In the genomic region with DNA sequence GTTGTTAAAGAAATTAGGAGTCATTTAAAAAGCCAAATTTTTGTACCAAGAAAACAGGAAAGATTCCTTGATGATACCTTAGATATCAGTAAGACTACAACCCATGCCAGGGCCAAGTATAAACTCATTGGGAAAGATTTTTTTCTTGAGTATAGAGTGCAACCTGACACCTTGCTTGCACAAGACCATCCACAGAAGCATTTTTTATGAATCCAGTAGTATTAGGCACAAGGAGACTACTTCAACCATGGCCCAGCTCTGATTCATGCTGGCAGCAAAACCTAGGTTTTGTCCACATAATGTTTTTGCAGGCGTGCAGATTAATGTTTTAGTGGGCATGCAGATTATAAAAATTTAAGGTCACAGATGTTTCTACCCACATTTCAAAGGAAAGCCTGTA, we compare ENCODE assay signal across 34 mouse cellular contexts. TPM values are rescaled to one million over a fixed set of nuclear protein-coding genes. Genes with fewer than 3 reads are reported as not detected.
DNase-seq lines count a peak whose midpoint lies in the region; ATAC-seq lines count a peak whose summit lies in the region.
"Had no signal": no experiment of that assay in that cellular context is flagged by ENCODE, and none has a peak within 500 bp of the region (broad histone marks: within the 10 kb centered on the region; RNA-seq: fewer than 3 reads in every experiment).

No protein-coding gene starts in this region.

- H3K4me2 ChIP-seq in intestine, embryonic 15.5 days (replicated peaks), result no peak overlapping the region
- H3K4me2 ChIP-seq: embryonic facial prominence, embryonic 13.5 days; forebrain, embryonic 13.5 days; heart, embryonic 11.5 days; hindbrain, embryonic 12.5 days; limb, embryonic 13.5 days; liver, embryonic 12.5 days had no signal

- DNase-seq in adrenal gland, postnatal 14 days, result peak; percentile 24
- no peak for DNase-seq in adrenal gland, adult 2 months
- DNase-seq in urinary bladder, postnatal 14 days (ENCODE audit: low spot score), result peak; percentile 7
- no peak for DNase-seq in urinary bladder, postnatal 25 days (ENCODE audit: low spot score)
- peak; percentile 70 for DNase-seq in fibroblast of lung, adult 2 months (ENCODE audit: low read depth)
- no peak for DNase-seq in embryo, embryonic 9.5 days (ENCODE audit: extremely low spot score)
- no peak for DNase-seq in thymus, postnatal 25 days
- DNase-seq: B cell, adult 2 months; cerebellum, adult 11 months; cerebellum, adult 9-10 months; cerebellum, postnatal 36 days; gastrocnemius, postnatal 14 days; heart, adult 11 months; heart, postnatal 36 days; kidney, adult 9 months; kidney, postnatal 10 days; liver, postnatal 0 days; midbrain, embryonic 14.5 days; right cerebral cortex, postnatal 25 days; spleen, adult 18-20 months; thymus, postnatal 4 days had no signal

- H3K9me3 ChIP-seq in intestine, embryonic 15.5 days, result no peaks in the 10 kb centered on the region
- H3K9me3 ChIP-seq: embryonic facial prominence, embryonic 13.5 days; forebrain, embryonic 13.5 days; hindbrain, embryonic 12.5 days; limb, embryonic 13.5 days; liver, embryonic 12.5 days had no signal

- no peaks in the 10 kb centered on the region for H3K27me3 ChIP-seq in intestine, embryonic 15.5 days (replicated peaks)
- H3K27me3 ChIP-seq: CH12.LX; embryonic facial prominence, embryonic 13.5 days; forebrain, embryonic 13.5 days; hindbrain, embryonic 12.5 days; limb, embryonic 13.5 days; liver, embryonic 12.5 days; Patski had no signal

- no peak overlapping the region for H3K27ac ChIP-seq in intestine, embryonic 15.5 days
- H3K27ac ChIP-seq: embryonic facial prominence, embryonic 13.5 days; forebrain, embryonic 13.5 days; hindbrain, embryonic 12.5 days; hindbrain, postnatal 0 days; limb, embryonic 13.5 days; liver, embryonic 12.5 days; macrophage had no signal

- ATAC-seq in intestine, embryonic 15.5 days, result no peak
- ATAC-seq: forebrain, embryonic 13.5 days; hindbrain, postnatal 0 days; intestine, postnatal 0 days; liver, embryonic 12.5 days; liver, postnatal 0 days; Patski had no signal

- H3K9ac ChIP-seq in intestine, embryonic 15.5 days, result no peak overlapping the region
- H3K9ac ChIP-seq: embryonic facial prominence, embryonic 13.5 days; forebrain, embryonic 13.5 days; hindbrain, embryonic 12.5 days; limb, embryonic 13.5 days; liver, embryonic 12.5 days; liver, postnatal 0 days had no signal

- WGBS in intestine, embryonic 15.5 days, result 54% methylated on average over 1 of the region's 1 CpGs

- no peaks in the 10 kb centered on the region for H3K36me3 ChIP-seq in intestine, embryonic 15.5 days
- H3K36me3 ChIP-seq: embryonic facial prominence, embryonic 13.5 days; hindbrain, embryonic 12.5 days; liver, embryonic 12.5 days had no signal

- no peaks in the 10 kb centered on the region for H3K4me1 ChIP-seq in intestine, embryonic 15.5 days (replicated peaks)
- H3K4me1 ChIP-seq: embryonic facial prominence, embryonic 13.5 days; forebrain, embryonic 13.5 days; hindbrain, embryonic 12.5 days; liver, embryonic 12.5 days had no signal

- H3K4me3 ChIP-seq in intestine, embryonic 15.5 days (replicated peaks), result no peak overlapping the region
- H3K4me3 ChIP-seq: embryonic facial prominence, embryonic 13.5 days; erythroblast, embryonic 14.5 days; forebrain, embryonic 13.5 days; hindbrain, embryonic 12.5 days; limb, embryonic 13.5 days; liver, embryonic 12.5 days had no signal

RNA-seq across cellular contexts. Expression of gene Ptpn4, which starts 46.8 kb away (rescaled TPM):
- total RNA-seq in adrenal gland, postnatal 14 days (2021), result 46.1 and 49.8 TPM in 2 replicates
- total RNA-seq in adrenal gland, adult 2 months (2021), result 10 to 100 TPM; 25.6 to 40.8 TPM
- 4.9 and 9.2 TPM in 2 replicates for polyA plus RNA-seq in adrenal gland, adult 2 months (2012; rRNA removed)
- 5.2 and 7.5 TPM in 2 replicates for polyA plus RNA-seq in intestine, embryonic 15.5 days (2015; fragmentation: Nextera tagmentation; extraction: Ambion mirVana)

Comparison
In these comparisons a context has a peak if more than half of its experiments do, and no peak if none do; other contexts are left out.
1. DNase-seq: peak in adrenal gland, postnatal 14 days (single experiment), urinary bladder, postnatal 14 days (single experiment) and fibroblast of lung, adult 2 months (single experiment); none in adrenal gland, adult 2 months (single experiment), urinary bladder, postnatal 25 days (single experiment), embryo, embryonic 9.5 days (single experiment) and thymus, postnatal 25 days (single experiment).